Mouse (Mus musculus): Measurements from ENCODE around the gene Sema3e. TPM values are rescaled to one million over a fixed set of nuclear protein-coding genes. Genes with fewer than 3 reads are reported as not detected.

The Sema3e gene
- polyA plus RNA-seq, 2 experiments from 2014 or later: 0.15 TPM; not detected in 1

- no peak for ATAC-seq
Measured at GRCm38 (mm10) chr5:14088100-14088499, 63.0 kb downstream of the Sema3e start.

GRCm38 (mm10) chr5:14089875-14090608 is 65.0 kb downstream of the Sema3e start:
- ATAC-seq: no peak

GRCm38 (mm10) chr5:14090609-14090969 is 65.5 kb downstream of the Sema3e start:
- no peak for ATAC-seq

GRCm38 (mm10) chr5:14092262-14092776 is 67.2 kb downstream of the Sema3e start:
- ATAC-seq: no peak

GRCm38 (mm10) chr5:14096196-14096595 is 71.1 kb downstream of the Sema3e start:
- no peak for ATAC-seq

- ATAC-seq: no peak
Measured at GRCm38 (mm10) chr5:14098677-14099076, 73.6 kb downstream of the Sema3e start.

GRCm38 (mm10) chr5:14107365-14107764 is 82.3 kb downstream of the Sema3e start:
- no peak for ATAC-seq

GRCm38 (mm10) chr5:14109001-14109400 is 83.9 kb downstream of the Sema3e start:
- ATAC-seq: no peak

- ATAC-seq: no peak
Measured at GRCm38 (mm10) chr5:14111401-14111800, 86.3 kb downstream of the Sema3e start.

- ATAC-seq: no peak
Measured at GRCm38 (mm10) chr5:14121902-14122301, 96.8 kb downstream of the Sema3e start.

- ATAC-seq: no peak
Measured at GRCm38 (mm10) chr5:14126591-14126990, 101.5 kb downstream of the Sema3e start.

- ATAC-seq: no peak
Measured at GRCm38 (mm10) chr5:14135929-14136328, 110.9 kb downstream of the Sema3e start.

- no peak for ATAC-seq
Measured at GRCm38 (mm10) chr5:14138725-14139124, 113.6 kb downstream of the Sema3e start.

- ATAC-seq: no peak
Measured at GRCm38 (mm10) chr5:14162579-14162978, 137.5 kb downstream of the Sema3e start.

GRCm38 (mm10) chr5:14163280-14163679 is 138.2 kb downstream of the Sema3e start:
- ATAC-seq: no peak

- no peak for ATAC-seq
Measured at GRCm38 (mm10) chr5:14167776-14168175, 142.7 kb downstream of the Sema3e start.

GRCm38 (mm10) chr5:14173355-14174183 is 148.5 kb downstream of the Sema3e start:
- no peak for ATAC-seq

- no peak for ATAC-seq
Measured at GRCm38 (mm10) chr5:14180571-14180970, 155.5 kb downstream of the Sema3e start.

- no peak for ATAC-seq
Measured at GRCm38 (mm10) chr5:14182156-14182555, 157.1 kb downstream of the Sema3e start.

- ATAC-seq: no peak
Measured at GRCm38 (mm10) chr5:14195172-14195819, 170.2 kb downstream of the Sema3e start.

GRCm38 (mm10) chr5:14198344-14199040 is 173.4 kb downstream of the Sema3e start:
- no peak for ATAC-seq

- no peak for ATAC-seq
Measured at GRCm38 (mm10) chr5:14206794-14207193, 181.7 kb downstream of the Sema3e start.

GRCm38 (mm10) chr5:14209962-14210361 is 184.9 kb downstream of the Sema3e start:
- no peak for ATAC-seq
